Mouse (Mus musculus) kidney, postnatal 10 days (tissue): ENCODE measurements at regions not wholly inside any gene's neighbourhood (a gene's known extent, or its start where the extent isn't known, plus 50 kb on each side); places are given as distances from the start of the nearest gene placed in this dataset.

Source experiments
- DNase-seq: peaks from one replicate; pipeline ENCODE4 v3.0.0; 2021; ENCODE audit warnings: mixed read lengths

GRCm38 (mm10) chr16:25585070-25585454 lies 98.5 kb upstream of the Trp63 start:
- DNase-seq, result no peak

- DNase-seq, result no peak
These were observed 97.6 kb upstream of the Trp63 start for GRCm38 (mm10) chr16:25585953-25586352.

DNA sequence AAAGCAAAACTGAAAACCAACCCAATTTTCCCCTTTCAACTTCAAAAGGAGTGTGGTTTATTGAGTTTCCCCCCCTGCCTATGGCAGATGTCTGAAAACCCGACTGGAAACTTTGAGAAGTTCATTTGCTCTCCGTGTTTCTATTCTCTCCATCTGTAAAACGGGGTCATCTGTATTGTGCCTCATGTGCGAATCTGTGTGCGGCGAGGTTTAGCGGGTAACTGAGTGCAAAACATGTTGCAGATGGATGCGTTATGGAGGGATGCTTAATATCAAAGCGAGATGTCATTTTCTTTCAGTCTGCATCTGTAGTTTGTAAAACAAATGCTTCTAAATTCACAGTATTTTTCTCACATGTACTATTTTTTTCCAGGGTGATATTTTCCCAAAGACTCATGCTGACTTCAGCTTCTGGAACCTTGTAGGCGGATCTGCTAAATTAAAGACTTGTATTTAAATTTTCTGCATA lies 95.7 kb upstream of the Trp63 start:
- DNase-seq, result no peak

DNA sequence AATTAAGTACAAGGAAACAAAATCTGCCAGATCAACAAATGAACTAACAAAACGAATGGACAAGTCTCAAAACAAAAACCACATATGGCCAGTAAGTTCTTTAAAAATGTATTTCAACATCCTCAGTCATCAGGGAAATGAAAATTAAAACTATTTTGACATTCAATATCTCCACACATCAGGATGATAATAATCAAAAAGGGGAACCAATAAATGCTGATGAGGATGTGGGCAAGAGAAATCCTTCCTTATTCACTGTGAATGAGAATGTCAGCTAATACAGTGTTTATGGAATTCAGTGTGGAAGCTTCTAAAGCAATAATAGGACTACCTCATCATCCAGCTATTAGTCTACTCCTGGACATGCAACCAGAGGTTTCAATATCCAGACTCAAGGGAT lies 86.1 kb upstream of the Trp63 start:
- DNase-seq, result no peak

DNA sequence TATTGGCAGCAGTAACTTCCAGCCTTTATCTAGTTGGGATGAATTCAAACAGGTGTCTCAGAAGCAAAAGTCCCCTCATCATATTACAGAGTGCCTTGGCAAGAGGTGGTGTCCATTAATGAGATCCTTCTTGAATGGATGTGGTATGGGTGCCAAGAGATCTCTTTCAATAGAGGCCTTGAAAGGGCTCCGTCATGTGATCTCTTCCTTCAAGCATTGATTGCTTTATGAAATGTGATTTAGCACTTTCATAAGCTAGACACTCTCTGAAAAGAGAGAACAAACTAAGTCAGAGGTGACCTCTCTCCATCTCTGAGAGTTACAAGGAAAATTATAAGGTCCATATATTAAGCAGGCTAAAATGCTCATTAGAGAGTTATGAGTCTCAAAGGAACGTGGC lies 80.4 kb upstream of the Trp63 start:
- DNase-seq, result no peak

DNA sequence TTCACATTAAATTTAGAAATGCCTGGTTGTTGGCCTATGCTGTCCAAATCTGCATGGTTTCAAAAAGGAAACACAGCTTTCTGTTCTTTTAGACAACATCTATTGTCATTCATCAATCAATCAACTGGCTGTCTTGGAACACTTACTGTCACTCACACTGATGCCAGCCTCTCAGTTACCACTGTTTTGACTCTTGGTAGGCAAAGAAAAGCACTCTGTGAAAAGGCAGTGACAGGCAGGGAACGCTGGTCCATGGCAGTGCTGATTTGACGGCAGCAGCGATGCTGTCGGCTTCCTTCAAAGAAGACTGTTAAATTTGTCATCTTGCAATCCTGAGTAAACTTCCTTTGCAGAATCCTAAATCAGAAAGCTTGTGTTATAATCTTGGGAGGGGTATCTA lies 68.3 kb upstream of the Trp63 start:
- DNase-seq, result no peak

DNA sequence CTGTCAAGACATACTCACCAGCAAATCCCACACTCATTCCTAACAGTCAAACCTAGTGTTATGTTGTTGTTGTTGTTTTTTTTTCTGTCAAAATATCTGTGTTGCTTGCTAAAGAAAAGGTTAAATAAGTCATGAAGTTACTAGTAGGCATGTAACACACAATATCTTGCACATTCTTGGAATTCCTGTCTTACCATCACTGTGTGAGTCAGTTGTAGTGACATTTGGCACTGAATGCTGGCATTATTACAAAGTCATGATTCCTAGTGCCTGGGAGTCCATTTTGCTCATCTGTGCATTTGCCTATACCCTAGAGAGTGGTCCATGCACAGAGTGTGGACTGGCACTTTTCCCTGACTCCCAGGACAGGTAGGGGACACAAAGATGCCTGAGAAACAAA lies 67.9 kb upstream of the Trp63 start:
- DNase-seq, result no peak

DNA sequence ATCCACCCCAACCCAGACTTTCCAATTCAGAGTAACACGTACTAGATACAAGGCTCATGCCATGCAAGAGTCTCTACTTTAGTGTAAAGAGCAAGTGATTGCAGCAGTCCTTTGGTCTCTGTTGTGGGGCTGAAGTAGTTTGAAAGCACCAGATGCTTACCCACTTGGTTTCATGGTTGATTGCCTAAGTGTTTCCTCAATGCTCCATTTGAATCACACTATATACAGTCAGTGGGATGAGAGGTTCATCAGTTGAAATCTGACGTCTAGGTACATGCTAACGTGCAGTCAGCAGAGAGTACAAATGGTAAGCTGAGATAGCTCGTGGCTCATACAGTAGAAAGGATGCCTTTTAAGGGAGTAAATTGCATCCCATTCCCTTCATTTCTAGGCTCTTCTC lies 64.7 kb upstream of the Trp63 start:
- DNase-seq, result no peak

- DNase-seq, result no peak
These were observed 60.9 kb upstream of the Trp63 start for GRCm38 (mm10) chr16:25622651-25623050.

GRCm38 (mm10) chr16:25623986-25624623 lies 59.5 kb upstream of the Trp63 start:
- DNase-seq, result no peak

GRCm38 (mm10) chr16:25629750-25630149 lies 53.8 kb upstream of the Trp63 start:
- no peak for DNase-seq

- DNase-seq, result no peak
These were observed 52.3 kb upstream of the Trp63 start for GRCm38 (mm10) chr16:25631139-25631716.
